Mouse (Mus musculus): ENCODE measurements at regions not wholly inside any gene's neighbourhood (a gene's known extent, or its start where the extent isn't known, plus 50 kb on each side); places are given as distances from the start of the nearest gene placed in this dataset.

- WGBS = 81% methylated on average over 6 of the region's 6 CpGs
- no peak overlapping the region for H3K4me3 ChIP-seq (ENCODE audit: low read depth, low read length)
- no peaks in the 10 kb centered on the region for H3K27me3 ChIP-seq (ENCODE audit: control insufficient read depth, insufficient read depth, low read depth, low read length)
- no peaks in the 10 kb centered on the region for H3K9me3 ChIP-seq (replicated peaks; ENCODE audit: control insufficient read depth, low read length, poor library complexity, severe bottlenecking)
- H3K27ac ChIP-seq (ENCODE audit: low read length) = no peak overlapping the region
- ATAC-seq = no peak
- H3K4me2 ChIP-seq (ENCODE audit: low read length) = no peak overlapping the region
- no peaks in the 10 kb centered on the region for H3K36me3 ChIP-seq (ENCODE audit: control insufficient read depth, insufficient read depth, low read length)
- no peaks in the 10 kb centered on the region for H3K4me1 ChIP-seq (ENCODE audit: control insufficient read depth, insufficient read depth, low read length)
- no peak overlapping the region for H3K9ac ChIP-seq (ENCODE audit: low read depth, low read length)
These were observed 66.8 kb upstream of the Zbtb20 start for GRCm38 (mm10) chr16:42808864-42809263.

- no peak overlapping the region for H3K4me3 ChIP-seq (ENCODE audit: low read depth, low read length)
- no peaks in the 10 kb centered on the region for H3K27me3 ChIP-seq (ENCODE audit: control insufficient read depth, insufficient read depth, low read depth, low read length)
- no peaks in the 10 kb centered on the region for H3K4me1 ChIP-seq (ENCODE audit: control insufficient read depth, insufficient read depth, low read length)
- H3K9ac ChIP-seq (ENCODE audit: low read depth, low read length) = no peak overlapping the region
- no peak for ATAC-seq
- H3K9me3 ChIP-seq (replicated peaks; ENCODE audit: control insufficient read depth, low read length, poor library complexity, severe bottlenecking) = no peaks in the 10 kb centered on the region
- 92% methylated on average over 2 of the region's 2 CpGs for WGBS
- no peaks in the 10 kb centered on the region for H3K36me3 ChIP-seq (ENCODE audit: control insufficient read depth, insufficient read depth, low read length)
- H3K4me2 ChIP-seq (ENCODE audit: low read length) = no peak overlapping the region
- H3K27ac ChIP-seq (ENCODE audit: low read length) = no peak overlapping the region
These were observed 68.1 kb upstream of the Zbtb20 start for GRCm38 (mm10) chr16:42807536-42807935.

- Histone ChIP-seq H3K4me3 (ENCODE audit: low read depth, low read length) (no peak overlapping the region), H3K9ac (ENCODE audit: low read depth, low read length) (no peak overlapping the region), H3K36me3 (ENCODE audit: control insufficient read depth, insufficient read depth, low read length) (no peaks in the 10 kb centered on the region), H3K4me1 (ENCODE audit: control insufficient read depth, insufficient read depth, low read length) (no peaks in the 10 kb centered on the region), H3K27me3 (ENCODE audit: control insufficient read depth, insufficient read depth, low read depth, low read length) (no peaks in the 10 kb centered on the region), H3K4me2 (ENCODE audit: low read length) (no peak overlapping the region), H3K9me3 (replicated peaks; ENCODE audit: control insufficient read depth, low read length, poor library complexity, severe bottlenecking) (0 out of 2 replicates have a peak, but pooled peaks cover 3% of the 10 kb centered on the region), H3K27ac (ENCODE audit: low read length) (no peak overlapping the region)
- WGBS = 92% methylated on average over 1 of the region's 1 CpGs
- no peak for ATAC-seq
These were observed 72.1 kb upstream of the Zbtb20 start for GRCm38 (mm10) chr16:42803609-42804008.

GRCm38 (mm10) chr16:42792571-42792970, 83.1 kb upstream of the Zbtb20 start:
- H3K36me3 ChIP-seq (ENCODE audit: control insufficient read depth, insufficient read depth, low read length) = no peaks in the 10 kb centered on the region
- H3K4me2 ChIP-seq (ENCODE audit: low read length) = no peak overlapping the region
- H3K27me3 ChIP-seq (ENCODE audit: control insufficient read depth, insufficient read depth, low read depth, low read length) = no peaks in the 10 kb centered on the region
- H3K9ac ChIP-seq (ENCODE audit: low read depth, low read length) = no peak overlapping the region
- no peaks in the 10 kb centered on the region for H3K4me1 ChIP-seq (ENCODE audit: control insufficient read depth, insufficient read depth, low read length)
- no peaks in the 10 kb centered on the region for H3K9me3 ChIP-seq (replicated peaks; ENCODE audit: control insufficient read depth, low read length, poor library complexity, severe bottlenecking)
- H3K27ac ChIP-seq (ENCODE audit: low read length) = no peak overlapping the region
- ATAC-seq = no peak
- WGBS = 70% methylated on average over 2 of the region's 2 CpGs
- no peak overlapping the region for H3K4me3 ChIP-seq (ENCODE audit: low read depth, low read length)

- H3K9ac ChIP-seq (ENCODE audit: low read depth, low read length) = no peak overlapping the region
- ATAC-seq = no peak
- no peak overlapping the region for H3K4me3 ChIP-seq (ENCODE audit: low read depth, low read length)
- H3K4me1 ChIP-seq (ENCODE audit: control insufficient read depth, insufficient read depth, low read length) = peaks cover 31% of the 10 kb centered on the region
- H3K9me3 ChIP-seq (replicated peaks; ENCODE audit: control insufficient read depth, low read length, poor library complexity, severe bottlenecking) = no peaks in the 10 kb centered on the region
- WGBS = 47% methylated on average over 4 of the region's 4 CpGs
- H3K36me3 ChIP-seq (ENCODE audit: control insufficient read depth, insufficient read depth, low read length) = no peaks in the 10 kb centered on the region
- no peak overlapping the region for H3K4me2 ChIP-seq (ENCODE audit: low read length)
- no peak overlapping the region for H3K27ac ChIP-seq (ENCODE audit: low read length)
- H3K27me3 ChIP-seq (ENCODE audit: control insufficient read depth, insufficient read depth, low read depth, low read length) = no peaks in the 10 kb centered on the region
These were observed 91.0 kb upstream of the Zbtb20 start for GRCm38 (mm10) chr16:42784712-42785111.

GRCm38 (mm10) chr16:42784031-42784430, 91.7 kb upstream of the Zbtb20 start:
- ATAC-seq = no peak
- no peak overlapping the region for H3K9ac ChIP-seq (ENCODE audit: low read depth, low read length)
- peaks cover 31% of the 10 kb centered on the region for H3K4me1 ChIP-seq (ENCODE audit: control insufficient read depth, insufficient read depth, low read length)
- no peaks in the 10 kb centered on the region for H3K9me3 ChIP-seq (replicated peaks; ENCODE audit: control insufficient read depth, low read length, poor library complexity, severe bottlenecking)
- H3K36me3 ChIP-seq (ENCODE audit: control insufficient read depth, insufficient read depth, low read length) = no peaks in the 10 kb centered on the region
- no peak overlapping the region for H3K4me3 ChIP-seq (ENCODE audit: low read depth, low read length)
- no peak overlapping the region; the same call in 1 of the 2 replicates for H3K27ac ChIP-seq (ENCODE audit: low read length)
- no peaks in the 10 kb centered on the region for H3K27me3 ChIP-seq (ENCODE audit: control insufficient read depth, insufficient read depth, low read depth, low read length)
- H3K4me2 ChIP-seq (ENCODE audit: low read length) = no peak overlapping the region
- 31% methylated on average over 4 of the region's 4 CpGs for WGBS

- Histone ChIP-seq H3K4me2 (ENCODE audit: low read length) (peak overlapping the region; percentile 26), H3K4me3 (ENCODE audit: low read depth, low read length) (no peak overlapping the region), H3K36me3 (ENCODE audit: control insufficient read depth, insufficient read depth, low read length) (no peaks in the 10 kb centered on the region), H3K9ac (ENCODE audit: low read depth, low read length) (0 out of 2 replicates have a peak overlapping the region, but pooled peaks have one; percentile 22), H3K27ac (ENCODE audit: low read length) (peak overlapping the region; percentile 86), H3K9me3 (replicated peaks; ENCODE audit: control insufficient read depth, low read length, poor library complexity, severe bottlenecking) (no peaks in the 10 kb centered on the region), H3K27me3 (ENCODE audit: control insufficient read depth, insufficient read depth, low read depth, low read length) (no peaks in the 10 kb centered on the region), H3K4me1 (ENCODE audit: control insufficient read depth, insufficient read depth, low read length) (peaks cover 31% of the 10 kb centered on the region)
- WGBS = 1% methylated on average over 5 of the region's 5 CpGs
- ATAC-seq = peak; percentile 83
These were observed 93.5 kb upstream of the Zbtb20 start for GRCm38 (mm10) chr16:42782091-42782679.

GRCm38 (mm10) chr16:42781096-42782071, 94.3 kb upstream of the Zbtb20 start:
- Histone ChIP-seq H3K9me3 (replicated peaks; ENCODE audit: control insufficient read depth, low read length, poor library complexity, severe bottlenecking) (no peaks in the 10 kb centered on the region), H3K36me3 (ENCODE audit: control insufficient read depth, insufficient read depth, low read length) (no peaks in the 10 kb centered on the region), H3K4me1 (ENCODE audit: control insufficient read depth, insufficient read depth, low read length) (peaks cover 31% of the 10 kb centered on the region), H3K9ac (ENCODE audit: low read depth, low read length) (peak overlapping the region; percentile 22; the same call in 1 of the 2 replicates), H3K4me3 (ENCODE audit: low read depth, low read length) (no peak overlapping the region), H3K27me3 (ENCODE audit: control insufficient read depth, insufficient read depth, low read depth, low read length) (no peaks in the 10 kb centered on the region), H3K27ac (ENCODE audit: low read length) (peak overlapping the region; percentile 86), H3K4me2 (ENCODE audit: low read length) (peak overlapping the region; percentile 33)
- ATAC-seq = peak; percentile 78
- WGBS = 3% methylated on average over 12 of the region's 12 CpGs

- Histone ChIP-seq H3K36me3 (ENCODE audit: control insufficient read depth, insufficient read depth, low read length) (no peaks in the 10 kb centered on the region), H3K27ac (ENCODE audit: low read length) (no peak overlapping the region), H3K4me2 (ENCODE audit: low read length) (no peak overlapping the region), H3K9me3 (replicated peaks; ENCODE audit: control insufficient read depth, low read length, poor library complexity, severe bottlenecking) (no peaks in the 10 kb centered on the region), H3K4me1 (ENCODE audit: control insufficient read depth, insufficient read depth, low read length) (peaks cover 31% of the 10 kb centered on the region), H3K27me3 (ENCODE audit: control insufficient read depth, insufficient read depth, low read depth, low read length) (no peaks in the 10 kb centered on the region), H3K4me3 (ENCODE audit: low read depth, low read length) (no peak overlapping the region), H3K9ac (ENCODE audit: low read depth, low read length) (no peak overlapping the region)
- WGBS = 84% methylated on average over 3 of the region's 3 CpGs
- ATAC-seq = no peak
These were observed 95.7 kb upstream of the Zbtb20 start for GRCm38 (mm10) chr16:42779957-42780356.
